ENCODE assay signal across 9 mouse cellular contexts in the genomic region with DNA sequence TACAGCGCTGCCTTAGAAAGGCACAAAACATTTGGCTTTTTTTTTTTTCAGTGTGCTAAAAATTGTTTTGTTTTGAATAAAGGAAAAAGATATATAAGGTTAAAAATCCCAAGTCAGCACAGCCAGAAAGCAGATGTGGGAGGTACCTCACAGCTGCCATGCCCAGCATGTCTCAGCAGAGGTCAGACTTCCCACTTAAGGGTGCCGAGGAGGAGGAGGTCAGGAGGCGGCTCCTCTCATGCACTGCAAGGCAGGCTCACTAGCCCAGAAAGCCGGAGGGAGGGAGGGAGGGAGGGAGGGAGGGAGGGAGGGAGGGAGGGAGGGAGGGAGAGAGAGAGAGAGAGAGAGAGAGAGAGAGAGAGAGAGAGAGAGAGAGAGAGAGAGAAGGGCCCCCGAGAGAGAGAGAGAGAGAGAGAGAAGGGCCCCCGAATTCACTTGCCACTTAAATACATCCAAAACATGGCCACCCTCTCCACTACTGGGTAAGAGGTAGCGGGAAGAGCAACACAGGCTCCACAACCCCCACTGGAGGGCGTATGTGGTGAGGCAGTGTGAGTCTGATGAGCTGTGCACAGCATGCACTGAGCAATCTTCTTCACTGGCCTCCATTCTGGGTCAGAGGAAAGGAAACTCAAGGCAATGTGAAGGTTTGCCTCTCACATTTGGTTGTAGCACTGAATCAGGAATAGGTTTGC. TPM values are rescaled to one million over a fixed set of nuclear protein-coding genes. Genes with fewer than 3 reads are reported as not detected.
DNase-seq lines count a peak whose midpoint lies in the region; TF ChIP-seq lines count a peak whose summit lies in the region.
"Had no signal": no experiment of that assay in that cellular context is flagged by ENCODE, and none has a peak within 500 bp of the region (broad histone marks: within the 10 kb centered on the region; RNA-seq: fewer than 3 reads in every experiment).

No protein-coding gene starts in this region.

- H3K4me3 ChIP-seq in left cerebral cortex, adult 2 months, result no peak overlapping the region

- no peak overlapping the region; the same call in 1 of the 2 replicates for H3K27ac ChIP-seq in left cerebral cortex, adult 2 months

- intact Hi-C loops in left cerebral cortex, adult 2 months (cut with DNase I), result no loop called here

- peak; percentile 21 for TF ChIP-seq CTCF in left cerebral cortex, adult 2 months (IDR thresholded peaks at IDR 0.05)

- no peak for DNase-seq in left cerebral cortex, adult 2 months (ENCODE audit: extremely low spot score in 1 of 2, low spot score in 2 of 2)
- DNase-seq in left cerebral cortex, adult 8-10 months (ENCODE audit: low spot score in 2 of 2), result no peak
- DNase-seq in ZHBTc4 (ENCODE audit: low read depth, low spot score), result peak; percentile 77
- peak; percentile 24 to 63 for DNase-seq in cerebellum, postnatal 14 days
- peak; percentile 67 to 74 for DNase-seq in kidney, postnatal 36 days
- DNase-seq in yolk sac, embryonic 10.5 days (ENCODE audit: low spot score), result no peak
- DNase-seq in frontal cortex, postnatal 25 days (ENCODE audit: low spot score in 2 of 2), result no peak
- DNase-seq: thymus, postnatal 14 days had no signal

RNA-seq across cellular contexts. Expression of gene Mcam, which starts 9.9 kb away (rescaled TPM):
- 10 to 100 TPM in 1 of 2 experiments, 1 to 10 TPM in 1; 9.0 to 11.6 TPM for total RNA-seq in left cerebral cortex, adult 2 months (2021)
- total RNA-seq in left cerebral cortex, adult 8-10 months (2022), result 10 to 100 TPM; 12.0 to 15.2 (median 13.9) TPM

RNA-seq across cellular contexts. Expression of gene Rnf26, which starts 30.9 kb away (rescaled TPM):
- 10 to 100 TPM; 32.7 to 33.1 TPM for total RNA-seq in left cerebral cortex, adult 2 months (2021)
- 10 to 100 TPM; 26.9 to 33.4 (median 30.6) TPM for total RNA-seq in left cerebral cortex, adult 8-10 months (2022)

RNA-seq across cellular contexts. Expression of gene Gm49380, which starts 30.9 kb away (rescaled TPM):
- total RNA-seq in left cerebral cortex, adult 2 months (2021), result under 1 TPM in 1 of 2 experiments, not detected in 1; 0.56 TPM
- under 1 TPM in 2 of 4 experiments, not detected in 2; 0.67 to 0.78 TPM for total RNA-seq in left cerebral cortex, adult 8-10 months (2022)

RNA-seq across cellular contexts. Expression of gene C1qtnf5, which starts 37.1 kb away (rescaled TPM):
- 10 to 100 TPM; 14.2 to 15.3 TPM for total RNA-seq in left cerebral cortex, adult 2 months (2021)
- total RNA-seq in left cerebral cortex, adult 8-10 months (2022), result 10 to 100 TPM; 24.1 to 32.7 (median 26.3) TPM

RNA-seq across cellular contexts. Expression of gene Mfrp, which starts 42.6 kb away (rescaled TPM):
- 1 to 10 TPM in 1 of 2 experiments, under 1 TPM in 1; 0.82 to 1.6 TPM for total RNA-seq in left cerebral cortex, adult 2 months (2021)
- 1 to 10 TPM in 2 of 4 experiments, under 1 TPM in 2; 0.30 to 3.6 (median 0.95) TPM for total RNA-seq in left cerebral cortex, adult 8-10 months (2022)
- total RNA-seq: heart, adult 18-20 months had no signal

Comparison
In these comparisons a context has a peak if more than half of its experiments do, and no peak if none do; other contexts are left out.
1. DNase-seq: peak in ZHBTc4 (single experiment), cerebellum, postnatal 14 days (2 of 2) and kidney, postnatal 36 days (2 of 2); none in left cerebral cortex, adult 2 months (0 of 2), left cerebral cortex, adult 8-10 months (0 of 2), yolk sac, embryonic 10.5 days (single experiment) and frontal cortex, postnatal 25 days (0 of 2).